Mouse (Mus musculus) MEL (cell line): Measurements from ENCODE around the gene Mrs2. TPM values are rescaled to one million over a fixed set of nuclear protein-coding genes. Genes with fewer than 3 reads are reported as not detected.
A peak's percentile ranks its signal among the peaks of the same experiment; 100 is the strongest.

ENCODE experiments used
- DNase-seq: peaks from one replicate; pipeline ENCODE4 v3.0.0; 2011; ENCODE audit warnings: low read depth, low spot score
- H3K27ac ChIP-seq: 2 replicates; pipeline ENCODE4 v1.5.1; 2012; ENCODE audit warnings: low read depth, mild to moderate bottlenecking, control low read depth, low read length, moderate library complexity; ENCODE audit not compliant: control insufficient read depth
- H3K27me3 ChIP-seq, 2 experiments: fragments of 150-350 bp in 1 of 2; sonication (generic) in 1 of 2; 2 replicates each; pipeline ENCODE4 v1.6.1; 2012; ENCODE audit warnings: low read length in 2 of 2, mild to moderate bottlenecking in 2 of 2, improper control_type of control experiment in 1 of 2, moderate library complexity in 1 of 2; ENCODE audit not compliant: insufficient read depth in 2 of 2, control insufficient read depth in 1 of 2
- H3K36me3 ChIP-seq, 2 experiments: 2 replicates each; pipeline ENCODE4 v1.6.1; 2012 to 2014; ENCODE audit warnings: low read length in 2 of 2, improper control_type of control experiment in 1 of 2, inconsistent platforms in 1 of 2, mild to moderate bottlenecking in 1 of 2; ENCODE audit not compliant: insufficient read depth in 2 of 2, control insufficient read depth in 1 of 2
- H3K4me1 ChIP-seq, 2 experiments: fragments of 150-350 bp in 1 of 2; sonication (generic) in 1 of 2; 2 replicates each; pipeline ENCODE4 v1.6.1; 2012; ENCODE audit warnings: low read length in 2 of 2, improper control_type of control experiment in 1 of 2, mild to moderate bottlenecking in 1 of 2; ENCODE audit not compliant: insufficient read depth in 2 of 2, control insufficient read depth in 1 of 2
- H3K4me3 ChIP-seq, 2 experiments: fragments of 150-350 bp in 1 of 2; sonication (generic) in 1 of 2; 2 replicates each; pipeline ENCODE4 v1.5.1; 2012; ENCODE audit warnings: low read depth in 2 of 2, low read length in 2 of 2, mild to moderate bottlenecking in 2 of 2, moderate library complexity in 2 of 2, control low read depth in 1 of 2, improper control_type of control experiment in 1 of 2; ENCODE audit not compliant: control insufficient read depth in 1 of 2, insufficient read depth in 1 of 2
- H3K79me2 ChIP-seq: 2 replicates; pipeline ENCODE4 v1.6.1; 2012; ENCODE audit warnings: mild to moderate bottlenecking, low read length, moderate library complexity; ENCODE audit not compliant: control insufficient read depth, poor library complexity, insufficient read depth
- H3K9ac ChIP-seq: 2 replicates; pipeline ENCODE4 v1.6.1; 2012; ENCODE audit warnings: low read depth, mild to moderate bottlenecking, control low read depth, low read length, moderate library complexity; ENCODE audit not compliant: control insufficient read depth, poor library complexity, severe bottlenecking
- H3K9me3 ChIP-seq: fragments of 150-350 bp; sonication (generic); replicated peaks from 2 replicates; pipeline ENCODE4 v1.6.1; 2012; ENCODE audit warnings: mild to moderate bottlenecking, low read length, improper control_type of control experiment, moderate library complexity; ENCODE audit not compliant: insufficient read depth
- BHLHE40 ChIP-seq: IDR thresholded peaks from 2 replicates; pipeline ENCODE4 v1.6.1; 2012; ENCODE audit warnings: low read depth, mild to moderate bottlenecking, inconsistent platforms, low read length, improper control_type of control experiment, borderline replicate concordance
- CHD1 ChIP-seq: IDR thresholded peaks from 2 replicates; pipeline ENCODE4 v1.6.1; 2012; ENCODE audit warnings: low read depth, mild to moderate bottlenecking, inconsistent platforms, low read length, improper control_type of control experiment
- CTCF ChIP-seq, 3 experiments: IDR thresholded peaks in 2 of 3; conservative IDR thresholded peaks in 1 of 3; 2 replicates each; pipeline ENCODE4 v1.5.1; 2011 to 2012; ENCODE audit warnings: low read length in 3 of 3, low read depth in 2 of 3, mild to moderate bottlenecking in 2 of 3, improper control_type of control experiment in 1 of 3, inconsistent platforms in 1 of 3, mixed read lengths in 1 of 3, moderate library complexity in 1 of 3; ENCODE audit not compliant: control insufficient read depth in 1 of 3, insufficient read depth in 1 of 3, poor library complexity in 1 of 3, severe bottlenecking in 1 of 3
- E2F4 ChIP-seq: IDR thresholded peaks from 2 replicates; pipeline ENCODE4 v1.6.1; 2011; ENCODE audit warnings: low read depth, low read length, improper control_type of control experiment, borderline replicate concordance
- ELF1 ChIP-seq: IDR thresholded peaks from 2 replicates; pipeline ENCODE4 v1.6.1; 2014; ENCODE audit warnings: low read depth, mild to moderate bottlenecking, inconsistent platforms, low read length, improper control_type of control experiment, moderate library complexity
- HCFC1 ChIP-seq: IDR thresholded peaks from 2 replicates; pipeline ENCODE4 v1.6.1; 2012; ENCODE audit warnings: low read depth, mild to moderate bottlenecking, inconsistent platforms, low read length, improper control_type of control experiment, moderate library complexity
- MAZ ChIP-seq: IDR thresholded peaks from 2 replicates; pipeline ENCODE4 v1.6.1; 2012; ENCODE audit warnings: low read depth, mild to moderate bottlenecking, inconsistent platforms, low read length, improper control_type of control experiment
- MYC ChIP-seq: IDR thresholded peaks from 2 replicates; pipeline ENCODE4 v1.6.1; 2011; ENCODE audit warnings: low read depth, mild to moderate bottlenecking, low read length, improper control_type of control experiment, moderate library complexity
- NELFE ChIP-seq: IDR thresholded peaks from 2 replicates; pipeline ENCODE4 v1.6.1; 2011; ENCODE audit warnings: low read depth, low read length, improper control_type of control experiment
- SMC3 ChIP-seq: IDR thresholded peaks from 2 replicates; pipeline ENCODE4 v1.6.1; 2011; ENCODE audit warnings: low read depth, low read length, improper control_type of control experiment
- TAL1 ChIP-seq: IDR thresholded peaks from 2 replicates; pipeline ENCODE4 v1.6.1; 2012; ENCODE audit warnings: mild to moderate bottlenecking, inconsistent platforms, low read length, moderate library complexity, mixed read lengths
- TCF12 ChIP-seq: IDR thresholded peaks from 2 replicates; pipeline ENCODE4 v1.6.1; 2014; ENCODE audit warnings: low read depth, mild to moderate bottlenecking, inconsistent platforms, low read length, improper control_type of control experiment, moderate library complexity
- UBTF ChIP-seq: IDR thresholded peaks from 2 replicates; pipeline ENCODE4 v1.6.1; 2012; ENCODE audit warnings: low read depth, mild to moderate bottlenecking, inconsistent platforms, low read length, improper control_type of control experiment, moderate library complexity, borderline replicate concordance; ENCODE audit not compliant: insufficient read depth
- USF1 ChIP-seq: IDR thresholded peaks from 2 replicates; pipeline ENCODE4 v1.6.1; 2014; ENCODE audit warnings: low read depth, mild to moderate bottlenecking, inconsistent platforms, low read length, improper control_type of control experiment, moderate library complexity
- ZC3H11A ChIP-seq: IDR thresholded peaks from 2 replicates; pipeline ENCODE4 v1.6.1; 2012; ENCODE audit warnings: low read depth, mild to moderate bottlenecking, inconsistent platforms, low read length, improper control_type of control experiment
- ZMIZ1 ChIP-seq: IDR thresholded peaks from 2 replicates; pipeline ENCODE4 v1.6.1; 2012; ENCODE audit warnings: low read depth, mild to moderate bottlenecking, inconsistent platforms, low read length, improper control_type of control experiment, moderate library complexity
- ZNF384 ChIP-seq: IDR thresholded peaks from 2 replicates; pipeline ENCODE4 v1.6.1; 2012; ENCODE audit warnings: low read depth, mild to moderate bottlenecking, inconsistent platforms, low read length, improper control_type of control experiment
- polyA plus RNA-seq, 2 experiments: library from polyadenylated mRNA; stranded (reverse) in 1 of 2; unstranded in 1 of 2; fragments of >175 nt in 1 of 2; fragments of >200 nt in 1 of 2; gene quantifications; 2 replicates each; pipeline versions ENCODE4 v1.2.1 to v1.2.4; 2012; ENCODE audit warnings: low replicate concordance in 2 of 2, low read depth in 1 of 2; ENCODE audit not compliant: insufficient read length in 2 of 2, insufficient read depth in 1 of 2, missing spikeins in 1 of 2
- total RNA-seq: library from RNA; depleted of rRNA; stranded (reverse); fragments of 300-350 nt; gene quantifications from 2 replicates; pipeline ENCODE4 v1.2.3, GENCODE M21; 2012

Gene Mrs2
- total and polyA plus RNA-seq, 3 experiments: 16.6 to 45.4 TPM; not detected in 1

DNA sequence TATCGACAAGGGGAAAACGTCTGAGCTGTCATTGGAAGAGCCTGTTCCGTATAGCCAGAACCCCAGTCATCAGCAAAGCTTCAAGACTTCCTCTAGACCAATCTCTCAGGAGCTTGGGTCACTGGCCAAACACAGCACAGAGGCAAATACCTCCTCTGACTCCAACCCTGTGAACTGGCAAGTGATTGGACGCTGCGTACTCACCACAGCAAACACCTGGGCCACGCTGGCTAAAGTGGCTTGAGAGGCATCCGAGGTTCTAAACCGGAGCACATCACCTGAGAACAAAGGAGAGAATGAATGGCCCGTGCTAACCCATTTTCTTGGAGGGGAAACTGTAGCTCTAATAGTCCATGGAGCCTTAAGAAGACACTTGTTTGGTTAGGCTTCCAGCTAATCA, 1.9 kb downstream of the Mrs2 start:
- peaks cover 2 to 19% of the 10 kb centered on the region in 2 experiments for H3K36me3 ChIP-seq
- peaks cover 3 to 20% of the 10 kb centered on the region in 2 experiments; a peak in 3 of 4 replicates for H3K4me1 ChIP-seq
- H3K9me3 ChIP-seq: no peaks in the 10 kb centered on the region
- no peak for TF ChIP-seq UBTF
- TF ChIP-seq ELF1: no peak
- no peak for TF ChIP-seq USF1
- no peak for TF ChIP-seq ZC3H11A
- TF ChIP-seq BHLHE40: no peak
- TF ChIP-seq TCF12: no peak
- TF ChIP-seq SMC3: no peak
- TF ChIP-seq TAL1: no peak
- TF ChIP-seq MAZ: no peak
- TF ChIP-seq MYC: no peak
- TF ChIP-seq CHD1: no peak
- no peak for TF ChIP-seq ZNF384
- TF ChIP-seq E2F4: no peak
- TF ChIP-seq ZMIZ1: no peak
- TF ChIP-seq, all 39 proteins: peak for 0
- Histone ChIP-seq H3K27me3 (no peaks in the 10 kb centered on the region), H3K79me2 (peaks cover 25% of the 10 kb centered on the region), H3K27ac (no peak overlapping the region), H3K4me3 (no peak overlapping the region), H3K9ac (no peak overlapping the region)
- no peak for DNase-seq

DNA sequence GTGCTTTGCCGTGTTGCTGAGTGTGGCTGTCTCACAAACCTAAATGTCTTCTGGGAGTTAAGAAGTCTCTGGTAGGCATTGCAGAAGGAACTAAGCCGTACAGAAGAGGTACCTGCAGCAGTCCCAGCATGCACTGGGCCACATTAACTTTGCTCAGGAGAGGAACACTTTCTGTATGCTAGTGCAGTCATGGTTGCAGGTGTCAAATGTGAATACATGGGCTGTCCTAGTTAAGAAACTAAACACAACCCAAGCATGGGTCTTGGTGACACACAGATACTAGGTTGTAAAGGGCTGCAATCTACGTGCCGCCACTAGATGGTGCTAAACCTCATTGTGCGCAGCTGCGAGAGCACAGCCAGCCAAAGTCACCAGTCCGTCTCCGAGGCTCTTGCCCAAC, 13.1 kb downstream of the Mrs2 start:
- peak; percentile 28 for DNase-seq
- no peak for TF ChIP-seq NELFE
- peak; percentile 9 to 59 (median 30); a peak in 4 of 6 replicates for TF ChIP-seq CTCF (IDR thresholded peaks at IDR 0.05 in 2 of 3, conservative IDR thresholded peaks at IDR 0.05 in 1 of 3; ENCODE audit: control insufficient read depth in 1 of 3, insufficient read depth in 1 of 3, low read depth in 2 of 3, low read length in 3 of 3, poor library complexity in 1 of 3, severe bottlenecking in 1 of 3)
- no peak for TF ChIP-seq HCFC1
- TF ChIP-seq SMC3: no peak
- H3K79me2 ChIP-seq: no peaks in the 10 kb centered on the region

More for the DNA sequence above, 13.1 kb downstream of the Mrs2 start:
- H3K4me3 ChIP-seq: no peak overlapping the region
- peaks cover 0 to 2% of the 10 kb centered on the region in 2 experiments; a peak in 1 of 4 replicates for H3K36me3 ChIP-seq
- no peaks in the 10 kb centered on the region for H3K4me1 ChIP-seq
- H3K9ac ChIP-seq: no peak overlapping the region
- no peak overlapping the region for H3K27ac ChIP-seq
- H3K9me3 ChIP-seq: no peaks in the 10 kb centered on the region
- no peaks in the 10 kb centered on the region for H3K27me3 ChIP-seq
